Mouse (Mus musculus): ENCODE results near the gene Aqr. TPM values are rescaled to one million over a fixed set of nuclear protein-coding genes. Genes with fewer than 3 reads are reported as not detected.

Gene Aqr
- polyA plus RNA-seq, 2 experiments, result 47.9 to 50.2 TPM

DNA sequence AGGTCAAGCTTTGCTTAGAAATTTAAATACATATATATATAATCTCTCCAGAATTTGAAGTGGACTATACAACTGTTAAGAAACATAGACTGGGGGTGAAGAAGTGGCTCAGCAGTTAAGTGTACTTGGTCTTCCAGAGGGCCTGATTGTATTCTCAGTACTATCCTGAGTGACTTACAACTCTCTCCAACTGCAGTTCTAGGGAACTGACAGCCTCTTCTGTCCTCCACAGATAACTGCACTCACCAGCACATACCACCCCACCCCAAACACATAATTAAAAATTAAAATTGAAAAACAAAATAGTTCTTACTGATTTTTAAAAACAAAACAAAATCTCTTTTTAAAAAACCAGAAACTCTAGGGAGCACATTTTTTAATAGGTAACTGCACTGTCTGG is 13.6 kb downstream of the Aqr start:
- no peak overlapping the region for H3K9ac ChIP-seq (ENCODE audit: low read depth, low read length, severe bottlenecking)
- no peaks in the 10 kb centered on the region for H3K27me3 ChIP-seq (ENCODE audit: control insufficient read depth, insufficient read depth, low read length)
- H3K4me1 ChIP-seq (ENCODE audit: control insufficient read depth, insufficient read depth, low read length), result peaks cover 11% of the 10 kb centered on the region
- H3K4me2 ChIP-seq (replicated peaks; ENCODE audit: low read depth, low read length, severe bottlenecking), result no peak overlapping the region
- no peaks in the 10 kb centered on the region for H3K9me3 ChIP-seq (ENCODE audit: control insufficient read depth, low read length)
- H3K27ac ChIP-seq (replicated peaks; ENCODE audit: low read depth, low read length), result no peak overlapping the region
- ATAC-seq (ENCODE audit: low FRiP score, low read depth) (no peak), DNase-seq (ENCODE audit: low spot score) (no peak)
- no peak for TF ChIP-seq POLR2A (IDR thresholded peaks at IDR 0.05; ENCODE audit: borderline replicate concordance, extremely low read depth, insufficient read depth, insufficient read length)
- H3K36me3 ChIP-seq (ENCODE audit: control insufficient read depth, insufficient read depth, low read length), result peaks cover 25% of the 10 kb centered on the region
- H3K4me3 ChIP-seq (replicated peaks; ENCODE audit: low read length), result no peak overlapping the region

DNA sequence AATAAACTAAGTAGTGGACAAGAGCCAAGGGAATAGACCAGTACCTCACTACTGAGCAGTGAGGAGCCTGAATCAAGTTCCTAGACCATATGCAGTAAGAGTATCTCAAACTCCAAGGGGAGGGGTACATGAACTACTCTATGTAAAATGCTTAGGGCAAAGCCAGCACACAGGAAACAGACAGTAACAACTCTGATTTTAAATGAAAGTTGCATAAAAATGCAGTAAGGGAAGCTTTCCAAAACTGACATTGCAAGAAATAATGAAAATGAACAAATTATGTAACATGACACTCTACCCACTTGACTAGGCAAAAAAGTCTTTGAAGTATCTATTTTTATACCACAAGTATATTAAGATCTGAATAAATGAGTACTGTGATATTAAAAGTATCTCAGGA is 19.0 kb downstream of the Aqr start:
- no peak for TF ChIP-seq POLR2A (IDR thresholded peaks at IDR 0.05; ENCODE audit: borderline replicate concordance, extremely low read depth, insufficient read depth, insufficient read length)
- no peak for DNase-seq (ENCODE audit: low spot score)
- no peak overlapping the region for H3K4me2 ChIP-seq (replicated peaks; ENCODE audit: low read depth, low read length, severe bottlenecking)
- H3K27ac ChIP-seq (replicated peaks; ENCODE audit: low read depth, low read length), result no peak overlapping the region
- ATAC-seq (ENCODE audit: low FRiP score, low read depth), result no peak
- no peak overlapping the region for H3K4me3 ChIP-seq (replicated peaks; ENCODE audit: low read length)
- H3K4me1 ChIP-seq (ENCODE audit: control insufficient read depth, insufficient read depth, low read length), result no peaks in the 10 kb centered on the region
- no peaks in the 10 kb centered on the region for H3K9me3 ChIP-seq (ENCODE audit: control insufficient read depth, low read length)
- H3K36me3 ChIP-seq (ENCODE audit: control insufficient read depth, insufficient read depth, low read length), result peaks cover 63% of the 10 kb centered on the region
- H3K9ac ChIP-seq (ENCODE audit: low read depth, low read length, severe bottlenecking), result no peak overlapping the region
- no peaks in the 10 kb centered on the region for H3K27me3 ChIP-seq (ENCODE audit: control insufficient read depth, insufficient read depth, low read length)

GRCm38 (mm10) chr2:114161978-114162377 is 24.8 kb downstream of the Aqr start:
- 78% methylated on average over 1 of the region's 1 CpGs for WGBS
- no peak for TF ChIP-seq POLR2A (IDR thresholded peaks at IDR 0.05; ENCODE audit: borderline replicate concordance, extremely low read depth, insufficient read depth, insufficient read length)
- no peak overlapping the region for H3K9ac ChIP-seq (ENCODE audit: low read depth, low read length, severe bottlenecking)
- ATAC-seq (ENCODE audit: low FRiP score, low read depth) (no peak), DNase-seq (ENCODE audit: low spot score) (no peak)
- no peaks in the 10 kb centered on the region for H3K27me3 ChIP-seq (ENCODE audit: control insufficient read depth, insufficient read depth, low read length)
- H3K9me3 ChIP-seq (ENCODE audit: control insufficient read depth, low read length), result no peaks in the 10 kb centered on the region
- H3K27ac ChIP-seq (replicated peaks; ENCODE audit: low read depth, low read length), result no peak overlapping the region
- peaks cover 69% of the 10 kb centered on the region for H3K36me3 ChIP-seq (ENCODE audit: control insufficient read depth, insufficient read depth, low read length)
- H3K4me2 ChIP-seq (replicated peaks; ENCODE audit: low read depth, low read length, severe bottlenecking), result no peak overlapping the region
- H3K4me1 ChIP-seq (ENCODE audit: control insufficient read depth, insufficient read depth, low read length), result no peaks in the 10 kb centered on the region
- no peak overlapping the region for H3K4me3 ChIP-seq (replicated peaks; ENCODE audit: low read length)

- DNase-seq (ENCODE audit: low spot score) (no peak), ATAC-seq (ENCODE audit: low FRiP score, low read depth) (no peak)
- no peak overlapping the region for H3K4me3 ChIP-seq (replicated peaks; ENCODE audit: low read length)
- H3K27ac ChIP-seq (replicated peaks; ENCODE audit: low read depth, low read length), result no peak overlapping the region
- no peaks in the 10 kb centered on the region for H3K27me3 ChIP-seq (ENCODE audit: control insufficient read depth, insufficient read depth, low read length)
- H3K36me3 ChIP-seq (ENCODE audit: control insufficient read depth, insufficient read depth, low read length), result peaks cover 77% of the 10 kb centered on the region
- no peak overlapping the region for H3K4me2 ChIP-seq (replicated peaks; ENCODE audit: low read depth, low read length, severe bottlenecking)
- H3K9me3 ChIP-seq (ENCODE audit: control insufficient read depth, low read length), result no peaks in the 10 kb centered on the region
- WGBS, result 85% methylated on average over 4 of the region's 4 CpGs
- H3K4me1 ChIP-seq (ENCODE audit: control insufficient read depth, insufficient read depth, low read length), result no peaks in the 10 kb centered on the region
- TF ChIP-seq POLR2A (IDR thresholded peaks at IDR 0.05; ENCODE audit: borderline replicate concordance, extremely low read depth, insufficient read depth, insufficient read length), result no peak
- H3K9ac ChIP-seq (ENCODE audit: low read depth, low read length, severe bottlenecking), result no peak overlapping the region
Measured at GRCm38 (mm10) chr2:114157345-114157744, 29.5 kb downstream of the Aqr start.

- ATAC-seq (ENCODE audit: low FRiP score, low read depth), result no peak
- H3K36me3 ChIP-seq (ENCODE audit: control insufficient read depth, insufficient read depth, low read length), result peaks cover 80% of the 10 kb centered on the region
Measured at GRCm38 (mm10) chr2:114156639-114157038, 30.2 kb downstream of the Aqr start.

DNA sequence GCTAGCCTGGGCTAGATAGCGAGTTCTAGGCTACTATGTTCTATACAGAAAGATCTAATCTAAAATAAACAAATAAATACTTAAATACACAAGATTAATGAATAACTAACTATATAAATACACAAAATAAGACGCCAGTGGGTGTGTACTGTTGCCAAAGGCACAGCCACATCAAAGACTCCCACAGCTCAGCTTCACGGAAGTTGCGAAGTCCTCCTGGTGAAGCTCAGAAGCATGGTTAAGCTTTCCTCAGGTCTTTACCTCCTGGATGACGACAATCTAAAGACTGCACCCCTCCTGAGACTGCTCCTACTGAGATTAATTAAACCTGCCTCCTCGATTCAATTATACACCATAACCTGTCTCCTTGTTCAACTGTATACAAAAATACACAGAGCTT is 33.6 kb downstream of the Aqr start:
- Histone ChIP-seq H3K4me2 (replicated peaks; ENCODE audit: low read depth, low read length, severe bottlenecking) (no peak overlapping the region), H3K36me3 (ENCODE audit: control insufficient read depth, insufficient read depth, low read length) (peaks cover 80% of the 10 kb centered on the region), H3K27me3 (ENCODE audit: control insufficient read depth, insufficient read depth, low read length) (no peaks in the 10 kb centered on the region), H3K4me3 (replicated peaks; ENCODE audit: low read length) (no peak overlapping the region), H3K27ac (replicated peaks; ENCODE audit: low read depth, low read length) (no peak overlapping the region), H3K9ac (ENCODE audit: low read depth, low read length, severe bottlenecking) (no peak overlapping the region), H3K9me3 (ENCODE audit: control insufficient read depth, low read length) (no peaks in the 10 kb centered on the region), H3K4me1 (ENCODE audit: control insufficient read depth, insufficient read depth, low read length) (no peaks in the 10 kb centered on the region)
- no peak for ATAC-seq (ENCODE audit: low FRiP score, low read depth)
- WGBS, result 92% methylated on average over 6 of the region's 6 CpGs
- DNase-seq (ENCODE audit: low spot score), result no peak
- no peak for TF ChIP-seq POLR2A (IDR thresholded peaks at IDR 0.05; ENCODE audit: borderline replicate concordance, extremely low read depth, insufficient read depth, insufficient read length)

More at GRCm38 (mm10) chr2:114156639-114157038, 30.2 kb downstream of the Aqr start:
- H3K4me3 ChIP-seq (replicated peaks; ENCODE audit: low read length), result no peak overlapping the region
- DNase-seq (ENCODE audit: low spot score), result no peak
- WGBS, result 97% methylated on average over 1 of the region's 1 CpGs
- no peaks in the 10 kb centered on the region for H3K9me3 ChIP-seq (ENCODE audit: control insufficient read depth, low read length)
- no peaks in the 10 kb centered on the region for H3K4me1 ChIP-seq (ENCODE audit: control insufficient read depth, insufficient read depth, low read length)
- no peak overlapping the region for H3K27ac ChIP-seq (replicated peaks; ENCODE audit: low read depth, low read length)
- no peak overlapping the region for H3K9ac ChIP-seq (ENCODE audit: low read depth, low read length, severe bottlenecking)
- H3K4me2 ChIP-seq (replicated peaks; ENCODE audit: low read depth, low read length, severe bottlenecking), result no peak overlapping the region
- no peaks in the 10 kb centered on the region for H3K27me3 ChIP-seq (ENCODE audit: control insufficient read depth, insufficient read depth, low read length)
- TF ChIP-seq POLR2A (IDR thresholded peaks at IDR 0.05; ENCODE audit: borderline replicate concordance, extremely low read depth, insufficient read depth, insufficient read length), result no peak

All from limb, embryonic 14.5 days (tissue).